Mouse (Mus musculus): Measurements from ENCODE around the gene Slc17a7.

DNA sequence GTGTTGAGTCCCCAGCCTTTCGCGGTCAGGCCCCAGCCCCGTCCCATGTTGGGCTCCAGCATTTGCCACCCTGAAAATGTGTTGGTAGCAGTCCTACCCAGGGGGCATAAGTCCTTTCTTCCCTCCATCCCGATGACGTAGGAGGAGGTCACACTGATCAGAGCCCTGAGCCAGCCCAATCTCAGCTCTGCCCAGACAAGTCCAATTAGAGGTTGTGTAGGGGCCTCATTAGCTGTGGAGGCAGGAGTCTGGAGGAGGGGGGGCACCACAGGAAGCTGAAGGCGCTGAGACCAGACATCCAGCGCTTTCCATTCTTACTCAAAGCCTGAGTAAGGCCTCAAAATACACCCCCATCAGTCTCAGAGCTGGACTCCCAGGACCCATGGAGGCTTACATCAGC lies 22.2 kb downstream of the Slc17a7 start:
- TF ChIP-seq CTCF (IDR thresholded peaks at IDR 0.05; ENCODE audit: low read depth, low read length) (no peak), POLR2A (IDR thresholded peaks at IDR 0.05; ENCODE audit: borderline replicate concordance, low read depth, low read length) (no peak)

Data from bone marrow macrophage, adult 2 months (primary cell).